Mouse (Mus musculus) lung, adult 2 months (tissue): ENCODE measurements at regions not wholly inside any gene's neighbourhood (a gene's known extent, or its start where the extent isn't known, plus 50 kb on each side); places are given as distances from the start of the nearest gene placed in this dataset.

ENCODE experiments used
- DNase-seq: peaks from one replicate; pipeline ENCODE4 v3.0.0; 2022
- H3K4me1 ChIP-seq: fragments of 200-500 bp; 2 replicates; pipeline ENCODE4 v1.6.1; 2011; ENCODE audit warnings: low read length; ENCODE audit not compliant: control insufficient read depth, insufficient read depth
- H3K4me3 ChIP-seq: fragments of 200-500 bp; replicated peaks from 2 replicates; pipeline ENCODE3; 2011; ENCODE audit warnings: low read depth, mild to moderate bottlenecking, control low read depth, low read length; ENCODE audit errors: extremely low read depth
- CTCF ChIP-seq: fragments of 200-500 bp; IDR thresholded peaks from 2 replicates; pipeline ENCODE4 v1.5.1; 2011; ENCODE audit warnings: mild to moderate bottlenecking, low read length, control low read depth; ENCODE audit not compliant: insufficient read depth
- POLR2A ChIP-seq: fragments of 200-500 bp; IDR thresholded peaks from 2 replicates; pipeline ENCODE4 v1.6.1; 2011; ENCODE audit warnings: low read depth, mild to moderate bottlenecking, control low read depth, low read length, borderline replicate concordance; ENCODE audit errors: extremely low read depth
- WGBS: fragments of 180-500 bp; shearing (Covaris S2); methylation state at CpG from one replicate; pipeline ENCODE4 v1.1.7; 2018; 5-methylcytosine and 5-hydroxymethylcytosine counted together

- WGBS, result 45% methylated on average over 5 of the region's 5 CpGs
- H3K4me3 ChIP-seq, result no peak overlapping the region
- TF ChIP-seq CTCF (no peak), POLR2A (no peak)
- no peaks in the 10 kb centered on the region for H3K4me1 ChIP-seq
- DNase-seq, result no peak
These were observed 740.9 kb downstream of the Abca13 start for GRCm38 (mm10) chr11:9932360-9933265.

GRCm38 (mm10) chr11:9962696-9963202 lies 771.0 kb downstream of the Abca13 start:
- DNase-seq, result no peak
- H3K4me1 ChIP-seq, result no peaks in the 10 kb centered on the region
- TF ChIP-seq POLR2A (no peak), CTCF (no peak)
- H3K4me3 ChIP-seq, result no peak overlapping the region

GRCm38 (mm10) chr11:9982974-9983373 lies 791.2 kb downstream of the Abca13 start:
- DNase-seq, result no peak
- TF ChIP-seq CTCF (no peak), POLR2A (no peak)
- Histone ChIP-seq H3K4me1 (no peaks in the 10 kb centered on the region), H3K4me3 (no peak overlapping the region)

- no peak overlapping the region for H3K4me3 ChIP-seq
- 54% methylated on average over 5 of the region's 5 CpGs for WGBS
- TF ChIP-seq POLR2A (no peak), CTCF (no peak)
- no peak for DNase-seq
- H3K4me1 ChIP-seq, result no peaks in the 10 kb centered on the region
These were observed 802.9 kb downstream of the Abca13 start for GRCm38 (mm10) chr11:9994601-9995166.

- no peaks in the 10 kb centered on the region for H3K4me1 ChIP-seq
- no peak for TF ChIP-seq CTCF
- no peak for TF ChIP-seq POLR2A
- H3K4me3 ChIP-seq, result no peak overlapping the region
- no peak for DNase-seq
These were observed 803.6 kb downstream of the Abca13 start for GRCm38 (mm10) chr11:9995356-9995755.

GRCm38 (mm10) chr11:9997532-9998138 lies 805.9 kb downstream of the Abca13 start:
- TF ChIP-seq CTCF, result no peak
- no peaks in the 10 kb centered on the region for H3K4me1 ChIP-seq
- no peak for DNase-seq
- no peak overlapping the region for H3K4me3 ChIP-seq
- WGBS, result 62% methylated on average over 5 of the region's 5 CpGs

GRCm38 (mm10) chr11:10002170-10002569 lies 810.4 kb downstream of the Abca13 start:
- Histone ChIP-seq H3K4me1 (no peaks in the 10 kb centered on the region), H3K4me3 (no peak overlapping the region)
- TF ChIP-seq POLR2A (no peak), CTCF (no peak)
- 63% methylated on average over 2 of the region's 2 CpGs for WGBS
- no peak for DNase-seq

- TF ChIP-seq POLR2A (no peak), CTCF (no peak)
- no peak for DNase-seq
- H3K4me1 ChIP-seq, result no peaks in the 10 kb centered on the region
- H3K4me3 ChIP-seq, result no peak overlapping the region
- 63% methylated on average over 3 of the region's 3 CpGs for WGBS
These were observed 815.1 kb downstream of the Abca13 start for GRCm38 (mm10) chr11:10006881-10007280.

GRCm38 (mm10) chr11:10046593-10046992 lies 854.9 kb downstream of the Abca13 start:
- TF ChIP-seq CTCF, result no peak
- TF ChIP-seq POLR2A, result no peak
- 54% methylated on average over 2 of the region's 2 CpGs for WGBS
- H3K4me1 ChIP-seq, result no peaks in the 10 kb centered on the region

GRCm38 (mm10) chr11:10051584-10052210 lies 860.0 kb downstream of the Abca13 start:
- 59% methylated on average over 2 of the region's 2 CpGs for WGBS
- DNase-seq, result no peak
- Histone ChIP-seq H3K4me3 (no peak overlapping the region), H3K4me1 (no peaks in the 10 kb centered on the region)
- no peak for TF ChIP-seq CTCF

More at GRCm38 (mm10) chr11:10046593-10046992, 854.9 kb downstream of the Abca13 start:
- no peak for DNase-seq
- H3K4me3 ChIP-seq, result no peak overlapping the region
